Mouse (Mus musculus): ENCODE results near the gene Bckdha.

GRCm38 (mm10) chr7:25707581-25708292 is 49.0 kb upstream of the Bckdha start:
- TF ChIP-seq ZNF384 (IDR thresholded peaks at IDR 0.05; ENCODE audit: low read depth, low read length): no peak
- peak; percentile 61; the same call in 1 of the 2 replicates for TF ChIP-seq MAFK (IDR thresholded peaks at IDR 0.05; ENCODE audit: insufficient read depth, low read depth, low read length)
